Mouse (Mus musculus): ENCODE data around the gene Hnrnpab. TPM values are rescaled to one million over a fixed set of nuclear protein-coding genes. Genes with fewer than 3 reads are reported as not detected.

The Hnrnpab gene
- total and polyA plus RNA-seq, 3 experiments = 184 to 1,104 (median 894) TPM

DNA sequence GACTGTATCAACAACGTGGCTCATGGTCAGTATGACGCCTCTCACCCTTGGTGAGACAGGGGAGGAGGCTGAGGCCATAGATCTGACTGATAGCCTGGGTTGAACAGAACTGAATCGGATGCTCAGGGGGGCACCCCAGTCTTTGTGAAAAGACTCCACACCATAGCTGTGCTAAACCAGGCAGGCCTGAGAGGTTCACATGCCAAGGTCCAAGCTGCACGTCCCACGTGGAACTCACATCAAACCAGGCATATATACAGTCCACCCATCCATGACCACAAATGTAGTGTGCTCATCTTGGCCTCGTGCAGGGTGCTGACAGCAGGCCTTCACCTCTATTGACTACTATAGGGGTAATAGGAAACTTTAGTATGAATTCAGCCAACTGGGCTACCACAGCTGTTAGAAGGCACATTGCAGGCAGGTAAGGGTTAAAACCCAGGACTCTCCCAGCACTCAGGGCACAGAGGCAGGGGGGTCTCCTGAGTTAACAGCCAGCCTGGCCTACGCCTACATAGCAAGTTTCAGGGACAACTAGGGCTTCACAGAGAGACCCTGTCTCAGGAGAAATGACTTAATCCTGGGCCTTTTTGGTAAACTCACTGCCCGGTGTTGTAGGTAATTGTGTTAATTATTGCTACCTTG lies 20.9 kb downstream of the Hnrnpab start:
- Histone ChIP-seq H3K4me1 (ENCODE audit: control insufficient read depth in 1 of 2, insufficient read depth in 2 of 2, low read length in 2 of 2) (peaks cover 0 to 3% of the 10 kb centered on the region in 2 experiments; a peak in 2 of 4 replicates), H3K36me3 (ENCODE audit: control insufficient read depth in 1 of 2, insufficient read depth in 2 of 2, low read length in 2 of 2) (peaks cover 6 to 20% of the 10 kb centered on the region in 2 experiments), H3K9me3 (replicated peaks; ENCODE audit: insufficient read depth, low read length) (no peaks in the 10 kb centered on the region), H3K4me3 (ENCODE audit: control insufficient read depth in 1 of 2, insufficient read depth in 1 of 2, low read depth in 2 of 2, low read length in 2 of 2) (peak overlapping the region; percentile 75 to 81), H3K27ac (ENCODE audit: control insufficient read depth, low read depth, low read length) (peak overlapping the region; percentile 36), H3K79me2 (ENCODE audit: control insufficient read depth, insufficient read depth, low read length, poor library complexity) (peaks cover 21% of the 10 kb centered on the region), H3K27me3 (ENCODE audit: control insufficient read depth in 1 of 2, insufficient read depth in 2 of 2, low read length in 2 of 2) (no peaks in the 10 kb centered on the region), H3K9ac (ENCODE audit: control insufficient read depth, low read depth, low read length, poor library complexity, severe bottlenecking) (peak overlapping the region; percentile 84)
- DNase-seq (ENCODE audit: low read depth, low spot score) = peak; percentile 35
- TF ChIP-seq UBTF (IDR thresholded peaks at IDR 0.05; ENCODE audit: borderline replicate concordance, insufficient read depth, low read depth, low read length) = no peak
- peak; percentile 78; the same call in 1 of the 2 replicates for TF ChIP-seq ZMIZ1 (IDR thresholded peaks at IDR 0.05; ENCODE audit: low read depth, low read length)
- 0 out of 2 replicates have a peak, but pooled peaks have one; percentile 4 for TF ChIP-seq SMC3 (IDR thresholded peaks at IDR 0.05; ENCODE audit: low read depth, low read length)
- TF ChIP-seq CTCF (IDR thresholded peaks at IDR 0.05 in 2 of 3, conservative IDR thresholded peaks at IDR 0.05 in 1 of 3; ENCODE audit: control insufficient read depth in 1 of 3, insufficient read depth in 1 of 3, low read depth in 2 of 3, low read length in 3 of 3, poor library complexity in 1 of 3, severe bottlenecking in 1 of 3) = no peak
- TF ChIP-seq ZNF384 (IDR thresholded peaks at IDR 0.05; ENCODE audit: low read depth, low read length) = no peak
- no peak; a peak in 1 of 4 replicates for TF ChIP-seq POLR2A (IDR thresholded peaks at IDR 0.05; ENCODE audit: control insufficient read depth in 1 of 2, insufficient read depth in 1 of 2, low read depth in 1 of 2, low read length in 2 of 2, poor library complexity in 1 of 2)
- peak; percentile 24; the same call in 1 of the 2 replicates for TF ChIP-seq NELFE (IDR thresholded peaks at IDR 0.05; ENCODE audit: low read depth, low read length)
- no peak; the same call in 1 of the 2 replicates for TF ChIP-seq MAX (IDR thresholded peaks at IDR 0.05; ENCODE audit: low read length)

DNA sequence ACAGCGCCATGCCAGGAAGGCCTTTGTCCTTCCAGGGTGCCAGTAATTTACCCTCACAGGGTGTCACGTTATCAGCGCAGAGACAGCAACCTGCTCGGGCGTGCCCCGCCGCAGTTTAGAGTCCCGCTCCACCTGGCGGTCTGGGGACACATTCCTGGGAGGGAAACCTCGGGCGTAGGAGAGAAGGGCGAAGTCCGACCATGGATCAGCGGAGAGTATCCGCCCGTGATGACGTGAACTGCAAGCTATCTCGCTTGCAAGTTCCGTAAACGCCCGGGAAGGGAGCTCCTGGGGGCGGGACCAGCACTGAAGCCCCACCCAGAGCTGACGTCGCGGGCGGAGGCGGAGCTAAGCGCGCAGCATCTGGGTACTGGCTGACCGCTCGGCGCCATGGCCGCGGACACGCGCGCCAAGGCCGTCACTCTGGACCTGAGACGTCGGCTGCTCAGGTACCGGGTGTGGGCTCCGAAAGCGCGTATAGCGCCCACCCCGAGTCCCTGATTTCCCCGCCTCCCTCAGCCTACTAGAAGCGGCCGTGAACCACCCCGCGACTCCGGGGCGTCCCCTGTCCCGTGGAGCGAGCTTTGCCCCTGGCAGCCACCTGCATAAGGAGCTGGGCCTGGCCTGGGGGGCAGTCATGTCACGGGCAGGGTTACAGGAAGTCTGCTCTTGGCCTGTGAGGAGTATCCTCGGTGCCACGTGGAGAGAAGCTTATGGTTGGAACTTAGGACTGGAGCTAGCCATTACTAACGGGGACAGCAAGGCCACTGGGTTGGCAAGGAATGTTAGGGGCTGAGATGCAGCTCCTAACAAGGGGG lies 22.0 kb downstream of the Hnrnpab start, which contains the start of gene Phykpl:
Phykpl (plus strand) TSS at position 327 of the 818 bp plus-strand sequence.
- Histone ChIP-seq H3K9ac (ENCODE audit: control insufficient read depth, low read depth, low read length, poor library complexity, severe bottlenecking) (peak within 1 kb of the TSS; percentile 89), H3K36me3 (ENCODE audit: control insufficient read depth in 1 of 2, insufficient read depth in 2 of 2, low read length in 2 of 2) (peaks cover 6 to 14% of the 10 kb centered on the region in 2 experiments), H3K4me3 (ENCODE audit: control insufficient read depth in 1 of 2, insufficient read depth in 1 of 2, low read depth in 2 of 2, low read length in 2 of 2) (peak within 1 kb of the TSS; percentile 75 to 81), H3K27me3 (ENCODE audit: control insufficient read depth in 1 of 2, insufficient read depth in 2 of 2, low read length in 2 of 2) (no peaks in the 10 kb centered on the region), H3K4me1 (ENCODE audit: control insufficient read depth in 1 of 2, insufficient read depth in 2 of 2, low read length in 2 of 2) (peaks cover 0 to 3% of the 10 kb centered on the region in 2 experiments; a peak in 2 of 4 replicates), H3K79me2 (ENCODE audit: control insufficient read depth, insufficient read depth, low read length, poor library complexity) (peaks cover 21% of the 10 kb centered on the region), H3K27ac (ENCODE audit: control insufficient read depth, low read depth, low read length) (peak within 1 kb of the TSS; percentile 83), H3K9me3 (replicated peaks; ENCODE audit: insufficient read depth, low read length) (no peaks in the 10 kb centered on the region)
- peak; percentile 98 for DNase-seq (ENCODE audit: low read depth, low spot score)
- TF ChIP-seq SIN3A (IDR thresholded peaks at IDR 0.05; ENCODE audit: low read length) (peak; percentile 72; the same call in 1 of the 2 replicates), POLR2AphosphoS2 (IDR thresholded peaks at IDR 0.05; ENCODE audit: low read length) (peak; percentile 98), KAT2A (conservative IDR thresholded peaks at IDR 0.05; ENCODE audit: low read depth, low read length) (no peak), ZKSCAN1 (IDR thresholded peaks at IDR 0.05; ENCODE audit: low read depth, low read length) (no peak; the same call in 1 of the 2 replicates), ZMIZ1 (IDR thresholded peaks at IDR 0.05; ENCODE audit: low read depth, low read length) (peak; percentile 96), POLR2A (IDR thresholded peaks at IDR 0.05; ENCODE audit: control insufficient read depth in 1 of 2, insufficient read depth in 1 of 2, low read depth in 1 of 2, low read length in 2 of 2, poor library complexity in 1 of 2) (peak; percentile 95 to 96), ETS1 (IDR thresholded peaks at IDR 0.05; ENCODE audit: low read depth, low read length) (peak; percentile 53; the same call in 1 of the 2 replicates), TAL1 (IDR thresholded peaks at IDR 0.05; ENCODE audit: low read length) (no peak), MYB (IDR thresholded peaks at IDR 0.05; ENCODE audit: low read depth, low read length) (no peak), MAX (IDR thresholded peaks at IDR 0.05; ENCODE audit: low read length) (peak; percentile 75), EP300 (IDR thresholded peaks at IDR 0.05; ENCODE audit: low read depth in 1 of 2, low read length in 2 of 2) (no peak), USF2 (IDR thresholded peaks at IDR 0.05; ENCODE audit: borderline replicate concordance in 1 of 2, insufficient read depth in 1 of 2, low read depth in 1 of 2, low read length in 2 of 2) (no peak), SMC3 (IDR thresholded peaks at IDR 0.05; ENCODE audit: low read depth, low read length) (no peak; the same call in 1 of the 2 replicates), MYC (IDR thresholded peaks at IDR 0.05; ENCODE audit: low read depth, low read length) (peak; percentile 83), USF1 (IDR thresholded peaks at IDR 0.05; ENCODE audit: low read depth, low read length) (no peak), JUND (IDR thresholded peaks at IDR 0.05; ENCODE audit: low read depth, low read length) (no peak), CHD2 (IDR thresholded peaks at IDR 0.05; ENCODE audit: low read length) (no peak), CTCF (IDR thresholded peaks at IDR 0.05 in 2 of 3, conservative IDR thresholded peaks at IDR 0.05 in 1 of 3; ENCODE audit: control insufficient read depth in 1 of 3, insufficient read depth in 1 of 3, low read depth in 2 of 3, low read length in 3 of 3, poor library complexity in 1 of 3, severe bottlenecking in 1 of 3) (0 out of 6 replicates have a peak, but pooled peaks of 1 of the 3 experiments have one; percentile 13), NELFE (IDR thresholded peaks at IDR 0.05; ENCODE audit: low read depth, low read length) (peak; percentile 97), ZC3H11A (IDR thresholded peaks at IDR 0.05; ENCODE audit: low read depth, low read length) (no peak), TBP (IDR thresholded peaks at IDR 0.05; ENCODE audit: low read depth, low read length) (peak; percentile 72), MXI1 (IDR thresholded peaks at IDR 0.05; ENCODE audit: low read depth, low read length) (peak; percentile 82), MEF2A (IDR thresholded peaks at IDR 0.05; ENCODE audit: extremely low read depth, insufficient replicate concordance, low read depth, low read length, poor library complexity, severe bottlenecking) (no peak), UBTF (IDR thresholded peaks at IDR 0.05; ENCODE audit: borderline replicate concordance, insufficient read depth, low read depth, low read length) (no peak; the same call in 1 of the 2 replicates)

All from MEL (cell line).